Mouse (Mus musculus) midbrain, postnatal 0 days (tissue): ENCODE data around the gene Gsta3. TPM values are rescaled to one million over a fixed set of nuclear protein-coding genes. Genes with fewer than 3 reads are reported as not detected.
"Not testable (repeated sequence)": the region's sequence is repeated elsewhere in the genome, so short reads cannot be mapped to it uniquely, and the experiment has no call there.

ENCODE experiments used
- ATAC-seq: fragments of 200-750 bp; cut with Nextera tagmentation; 2 replicates; pipeline ENCODE4 v1.8.0; 2017; ENCODE audit warnings: moderate number of reproducible peaks, mild to moderate bottlenecking, moderate TSS enrichment, moderate library complexity; ENCODE audit not compliant: low FRiP score
- DNase-seq: peaks from one replicate; pipeline ENCODE4 v3.0.0-alpha.2; 2015; ENCODE audit warnings: low spot score
- H3K27ac ChIP-seq: fragments of 300-500 bp; sonication (generic); 2 replicates; pipeline ENCODE4 v1.5.1; 2014; ENCODE audit warnings: low read depth, mild to moderate bottlenecking, low read length, mixed read lengths
- H3K27me3 ChIP-seq: fragments of 300-500 bp; sonication (generic); 2 replicates; pipeline ENCODE4 v1.6.1; 2014; ENCODE audit warnings: low read length, control low read depth, mixed read lengths; ENCODE audit not compliant: insufficient read depth
- H3K36me3 ChIP-seq: fragments of 300-500 bp; sonication (generic); 2 replicates; pipeline ENCODE4 v1.6.1; 2014; ENCODE audit warnings: low read length, control low read depth, mixed read lengths; ENCODE audit not compliant: insufficient read depth
- H3K4me1 ChIP-seq: fragments of 300-500 bp; sonication (generic); 2 replicates; pipeline ENCODE4 v1.6.1; 2014; ENCODE audit warnings: mild to moderate bottlenecking, control low read depth, antibody characterized with exemption, low read length, mixed read lengths; ENCODE audit not compliant: insufficient read depth
- H3K4me2 ChIP-seq: fragments of 300-500 bp; sonication (generic); 2 replicates; pipeline ENCODE4 v1.6.1; 2014; ENCODE audit warnings: low read depth, mild to moderate bottlenecking, low read length, mixed read lengths; ENCODE audit not compliant: poor library complexity, severe bottlenecking
- H3K4me3 ChIP-seq: fragments of 300-500 bp; sonication (generic); 2 replicates; pipeline ENCODE4 v1.5.1; 2014; ENCODE audit warnings: low read depth, mild to moderate bottlenecking, low read length, moderate library complexity
- H3K9ac ChIP-seq: fragments of 300-500 bp; sonication (generic); replicated peaks from 2 replicates; pipeline ENCODE4 v1.6.1; 2014; ENCODE audit warnings: mild to moderate bottlenecking, low read length, moderate library complexity, mixed read lengths; ENCODE audit not compliant: poor library complexity, severe bottlenecking
- H3K9me3 ChIP-seq: fragments of 300-500 bp; sonication (generic); 2 replicates; pipeline ENCODE4 v1.6.1; 2016; ENCODE audit warnings: low read length, control low read depth
- CTCF ChIP-seq: IDR thresholded peaks from 2 replicates; pipeline ENCODE4 v1.5.1; 2016; ENCODE audit warnings: antibody characterized with exemption, mild to moderate bottlenecking
- WGBS: fragments of 180-500 bp; shearing (Covaris S2); extraction: QIAGEN DNeasy Blood & Tissue Kit; methylation state at CpG from one replicate; pipeline ENCODE4 v1.1.7; 2014; 5-methylcytosine and 5-hydroxymethylcytosine counted together
- polyA plus RNA-seq: library from polyadenylated mRNA; unstranded; fragments of >200 nt; fragmentation: Nextera tagmentation; extraction: Ambion mirVana; gene quantifications from 2 replicates; pipeline ENCODE4 v1.2.1, GENCODE M21; 2015
- total RNA-seq: library from RNA; depleted of rRNA; stranded (reverse); fragments of >200 nt; gene quantifications from 2 replicates; pipeline ENCODE4 v1.2.3, GENCODE M21; 2014; rRNA removed

Gsta3 gene
- total RNA-seq, result 0.76 TPM in 1 of 2 replicates, not detected in the other
- polyA plus RNA-seq, result 0.52 and 0.53 TPM in 2 replicates

- WGBS, result 87% methylated on average over 8 of the region's 8 CpGs
- Histone ChIP-seq H3K27ac (no peak within 1 kb of the TSS), H3K9me3 (no peaks in the 10 kb centered on the region), H3K4me1 (no peaks in the 10 kb centered on the region), H3K4me3 (no peak within 1 kb of the TSS), H3K4me2 (no peak within 1 kb of the TSS), H3K27me3 (no peaks in the 10 kb centered on the region), H3K36me3 (no peaks in the 10 kb centered on the region), H3K9ac (no peak within 1 kb of the TSS)
- no peak for ATAC-seq
- no peak for DNase-seq
- no peak for TF ChIP-seq CTCF
Observed at GRCm38 (mm10) chr1:21239911-21240898, at the start of gene Gsta3. Gsta3 (plus strand) TSS chr1:21240589.

GRCm38 (mm10) chr1:21206241-21206640 lies 34.1 kb upstream of the Gsta3 start:
- Histone ChIP-seq H3K9me3 (no peaks in the 10 kb centered on the region), H3K36me3 (no peaks in the 10 kb centered on the region), H3K27me3 (no peaks in the 10 kb centered on the region), H3K27ac (no peak overlapping the region), H3K4me2 (no peak overlapping the region), H3K4me3 (no peak overlapping the region), H3K9ac (no peak overlapping the region), H3K4me1 (no peaks in the 10 kb centered on the region)
- TF ChIP-seq CTCF, result no peak
- DNase-seq (no peak), ATAC-seq (no peak)
- WGBS, result 92% methylated on average over 1 of the region's 1 CpGs

GRCm38 (mm10) chr1:21213537-21213936 lies 26.9 kb upstream of the Gsta3 start:
- H3K36me3 ChIP-seq, H3K4me3 ChIP-seq, H3K27me3 ChIP-seq, ATAC-seq, H3K9me3 ChIP-seq, H3K4me2 ChIP-seq, DNase-seq, H3K27ac ChIP-seq, H3K4me1 ChIP-seq, H3K9ac ChIP-seq: not testable (repeated sequence)
- WGBS, result 35% methylated on average over 2 of the region's 3 CpGs
- TF ChIP-seq CTCF, result peak; percentile 33; the same call in 1 of the 2 replicates

DNA sequence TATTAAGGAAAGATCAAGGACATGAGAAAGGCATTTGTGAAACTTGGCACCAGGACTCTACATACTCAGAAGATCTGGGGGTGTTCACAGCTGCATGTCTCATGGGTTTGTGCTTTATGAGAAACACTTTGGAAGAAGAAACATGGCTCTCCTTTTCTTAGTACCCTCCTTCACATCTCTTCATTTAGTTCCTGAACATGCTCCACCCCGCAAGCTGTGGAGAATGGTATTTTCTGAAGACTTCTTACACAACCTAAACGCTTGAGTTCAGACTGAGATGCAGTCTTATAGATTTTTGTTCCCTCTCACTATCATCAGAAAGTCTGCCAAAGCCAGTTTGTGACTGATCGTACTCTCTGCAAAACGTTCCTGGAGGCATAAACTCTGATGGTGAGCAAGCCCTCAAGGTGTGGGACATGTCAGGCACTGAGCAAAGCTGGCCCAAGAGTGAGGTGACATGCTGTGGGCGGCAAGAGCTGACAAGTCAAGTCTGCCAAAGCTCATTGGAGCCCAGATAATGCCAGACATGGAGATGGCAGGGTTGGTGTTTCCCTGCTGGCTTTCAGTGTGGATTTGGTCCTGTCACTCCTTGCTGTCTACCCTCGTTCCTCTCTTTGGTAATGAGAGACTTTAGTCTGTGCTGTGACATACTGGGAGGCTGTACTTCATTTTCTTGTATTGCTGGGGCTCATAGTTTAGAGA lies 26.2 kb upstream of the Gsta3 start:
- H3K9ac ChIP-seq, H3K9me3 ChIP-seq, H3K4me2 ChIP-seq, H3K4me3 ChIP-seq, ATAC-seq, H3K27ac ChIP-seq, H3K4me1 ChIP-seq, H3K36me3 ChIP-seq, H3K27me3 ChIP-seq, DNase-seq: not testable (repeated sequence)
- WGBS, result 80% methylated on average over 6 of the region's 6 CpGs

GRCm38 (mm10) chr1:21218489-21218919 lies 21.9 kb upstream of the Gsta3 start, which contains the start of gene Tmem14a:
Tmem14a (plus strand) TSS chr1:21218575.
- TF ChIP-seq CTCF, result peak; percentile 94
- Histone ChIP-seq H3K9ac (peak within 1 kb of the TSS; percentile 62), H3K27ac (peak within 1 kb of the TSS; percentile 71), H3K4me3 (peak within 1 kb of the TSS; percentile 59), H3K9me3 (no peaks in the 10 kb centered on the region), H3K4me1 (0 out of 2 replicates have a peak, but pooled peaks cover 2% of the 10 kb centered on the region), H3K36me3 (no peaks in the 10 kb centered on the region), H3K4me2 (peak within 1 kb of the TSS; percentile 73), H3K27me3 (no peaks in the 10 kb centered on the region)
- 0% methylated on average over 17 of the region's 17 CpGs for WGBS
- DNase-seq (peak; percentile 93), ATAC-seq (peak; percentile 93)
